Mouse (Mus musculus): ENCODE data around the gene Cldn13. TPM values are rescaled to one million over a fixed set of nuclear protein-coding genes. Genes with fewer than 3 reads are reported as not detected.

Cldn13 gene
- polyA plus RNA-seq, 1 experiment from 2014 or later: 0.31 TPM

- H3K27me3 ChIP-seq (ENCODE audit: control insufficient read depth, insufficient read depth, low read length): no peaks in the 10 kb centered on the region
- no peak overlapping the region for H3K27ac ChIP-seq (replicated peaks in 1 of 2; ENCODE audit: control insufficient read depth in 1 of 2, insufficient read depth in 1 of 2, low read depth in 2 of 2, low read length in 2 of 2)
- ATAC-seq (ENCODE audit: insufficient number of reproducible peaks, insufficient read depth, low FRiP score, low read depth): no peak
- no peaks in the 10 kb centered on the region for H3K36me3 ChIP-seq (ENCODE audit: control insufficient read depth, insufficient read depth, low read length)
- H3K9me3 ChIP-seq (ENCODE audit: control insufficient read depth, low read length): no peaks in the 10 kb centered on the region
- H3K4me3 ChIP-seq (ENCODE audit: control insufficient read depth in 1 of 2, insufficient read depth in 1 of 2, low read depth in 1 of 2, low read length in 2 of 2): no peak overlapping the region
- WGBS: 78% methylated on average over 8 of the region's 8 CpGs
- H3K4me1 ChIP-seq (ENCODE audit: control insufficient read depth in 2 of 2, insufficient read depth in 2 of 2, low read length in 2 of 2): no peaks in the 10 kb centered on the region
- no peak overlapping the region for H3K4me2 ChIP-seq (ENCODE audit: low read length)
- no peak overlapping the region for H3K9ac ChIP-seq (ENCODE audit: low read length)
These were observed 5.8 kb upstream of the Cldn13 start for GRCm38 (mm10) chr5:134921106-134921505.

DNA sequence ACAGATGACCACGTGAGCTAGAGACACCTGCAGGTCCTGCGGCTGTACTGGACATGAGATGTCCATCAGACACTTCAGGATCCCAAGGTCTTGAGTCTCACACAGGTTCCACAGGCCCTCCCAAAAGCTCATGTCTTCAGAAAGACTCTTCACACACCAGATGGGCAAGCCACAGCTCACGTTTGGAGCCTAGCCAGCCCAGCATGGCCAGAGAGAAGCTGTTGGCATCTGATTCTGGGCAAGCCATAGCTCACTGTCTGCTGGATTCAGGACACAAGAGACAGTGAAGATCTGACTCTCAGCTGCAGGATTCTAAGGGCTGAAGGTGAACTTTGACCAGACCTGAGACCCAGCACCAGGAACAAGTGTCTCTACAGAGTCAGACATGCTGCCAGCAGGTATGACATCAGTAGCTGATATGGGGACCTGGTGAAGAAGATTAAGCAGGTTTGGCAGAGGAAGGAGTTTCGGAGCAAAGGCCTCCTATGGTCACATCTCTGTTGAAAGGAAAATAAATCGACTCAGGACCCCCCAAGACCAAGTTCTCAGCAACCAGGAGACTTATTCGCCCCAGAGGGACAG lies 4.9 kb upstream of the Cldn13 start:
- Histone ChIP-seq H3K9ac (ENCODE audit: low read length) (no peak overlapping the region), H3K9me3 (ENCODE audit: control insufficient read depth, low read length) (no peaks in the 10 kb centered on the region), H3K27ac (replicated peaks in 1 of 2; ENCODE audit: control insufficient read depth in 1 of 2, insufficient read depth in 1 of 2, low read depth in 2 of 2, low read length in 2 of 2) (no peak overlapping the region), H3K4me1 (ENCODE audit: control insufficient read depth in 2 of 2, insufficient read depth in 2 of 2, low read length in 2 of 2) (no peaks in the 10 kb centered on the region), H3K4me2 (ENCODE audit: low read length) (no peak overlapping the region), H3K4me3 (ENCODE audit: control insufficient read depth in 1 of 2, insufficient read depth in 1 of 2, low read depth in 1 of 2, low read length in 2 of 2) (no peak overlapping the region), H3K27me3 (ENCODE audit: control insufficient read depth, insufficient read depth, low read length) (no peaks in the 10 kb centered on the region), H3K36me3 (ENCODE audit: control insufficient read depth, insufficient read depth, low read length) (no peaks in the 10 kb centered on the region)
- ATAC-seq (ENCODE audit: insufficient number of reproducible peaks, insufficient read depth, low FRiP score, low read depth): no peak
- 68% methylated on average over 6 of the region's 6 CpGs for WGBS

DNA sequence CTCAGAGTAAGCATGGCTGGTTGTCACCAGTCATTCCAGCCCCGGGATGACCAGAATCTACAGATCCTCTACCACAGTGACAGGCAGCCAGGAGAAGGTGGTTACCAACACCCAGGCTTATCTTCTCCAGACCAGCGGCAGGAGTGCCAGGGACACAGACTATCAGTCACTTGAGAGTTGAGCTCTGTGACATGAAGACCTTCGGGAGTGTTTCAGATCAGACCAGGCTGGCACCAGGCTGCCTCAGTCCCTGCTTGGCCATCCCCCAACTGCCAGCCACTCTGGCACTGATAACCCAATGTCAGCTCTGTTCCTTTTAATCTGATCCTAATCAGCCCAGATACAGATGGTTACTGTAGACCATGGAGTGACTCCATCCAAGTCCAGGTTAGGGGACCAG lies 3.8 kb upstream of the Cldn13 start:
- Histone ChIP-seq H3K27me3 (ENCODE audit: control insufficient read depth, insufficient read depth, low read length) (no peaks in the 10 kb centered on the region), H3K4me1 (ENCODE audit: control insufficient read depth in 2 of 2, insufficient read depth in 2 of 2, low read length in 2 of 2) (no peaks in the 10 kb centered on the region), H3K9me3 (ENCODE audit: control insufficient read depth, low read length) (no peaks in the 10 kb centered on the region), H3K4me2 (ENCODE audit: low read length) (no peak overlapping the region), H3K9ac (ENCODE audit: low read length) (no peak overlapping the region), H3K36me3 (ENCODE audit: control insufficient read depth, insufficient read depth, low read length) (no peaks in the 10 kb centered on the region), H3K4me3 (ENCODE audit: control insufficient read depth in 1 of 2, insufficient read depth in 1 of 2, low read depth in 1 of 2, low read length in 2 of 2) (no peak overlapping the region), H3K27ac (replicated peaks in 1 of 2; ENCODE audit: control insufficient read depth in 1 of 2, insufficient read depth in 1 of 2, low read depth in 2 of 2, low read length in 2 of 2) (no peak overlapping the region)
- ATAC-seq (ENCODE audit: insufficient number of reproducible peaks, insufficient read depth, low FRiP score, low read depth): no peak
- 47% methylated on average over 3 of the region's 3 CpGs for WGBS

DNA sequence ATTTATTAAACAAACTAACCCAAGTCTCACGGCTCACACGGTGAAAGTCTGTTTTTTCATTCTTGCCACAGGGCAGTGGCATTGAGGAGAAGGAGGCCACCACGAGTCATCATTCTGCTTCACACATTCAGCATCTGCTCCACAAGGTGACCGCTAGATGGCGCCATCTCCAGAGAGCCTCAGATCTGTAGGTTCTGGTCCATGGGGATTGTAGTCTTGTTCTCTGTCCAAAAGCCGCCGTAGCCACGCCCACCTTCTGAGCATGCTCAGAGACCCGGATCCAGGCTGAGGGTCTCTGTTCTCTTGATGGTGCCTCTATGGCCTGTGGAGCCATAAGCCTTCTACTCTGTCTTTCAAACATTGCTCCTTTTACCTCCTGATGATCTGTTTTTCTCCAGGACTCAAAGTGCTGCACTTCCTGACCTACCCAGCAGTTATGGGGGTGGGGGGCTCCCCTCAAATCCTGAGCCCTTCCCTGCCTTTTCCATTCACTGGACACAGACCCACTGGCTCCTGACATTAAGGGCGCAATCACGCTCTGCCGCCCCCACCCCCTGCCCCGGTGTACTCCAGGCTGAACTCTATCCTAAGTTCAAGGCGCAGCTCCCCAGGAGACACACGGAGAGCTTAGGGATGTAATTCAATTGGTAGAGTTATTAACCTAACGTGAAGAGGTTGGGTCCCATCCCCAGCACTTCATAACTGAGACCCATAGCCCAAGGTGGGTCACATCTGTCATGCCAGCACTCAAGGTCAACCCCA lies 2.9 kb upstream of the Cldn13 start:
- Histone ChIP-seq H3K9me3 (ENCODE audit: control insufficient read depth, low read length) (no peaks in the 10 kb centered on the region), H3K4me2 (ENCODE audit: low read length) (no peak overlapping the region), H3K4me3 (ENCODE audit: control insufficient read depth in 1 of 2, insufficient read depth in 1 of 2, low read depth in 1 of 2, low read length in 2 of 2) (no peak overlapping the region), H3K27ac (replicated peaks in 1 of 2; ENCODE audit: control insufficient read depth in 1 of 2, insufficient read depth in 1 of 2, low read depth in 2 of 2, low read length in 2 of 2) (no peak overlapping the region), H3K9ac (ENCODE audit: low read length) (no peak overlapping the region), H3K27me3 (ENCODE audit: control insufficient read depth, insufficient read depth, low read length) (no peaks in the 10 kb centered on the region), H3K36me3 (ENCODE audit: control insufficient read depth, insufficient read depth, low read length) (no peaks in the 10 kb centered on the region), H3K4me1 (ENCODE audit: control insufficient read depth in 2 of 2, insufficient read depth in 2 of 2, low read length in 2 of 2) (no peaks in the 10 kb centered on the region)
- ATAC-seq (ENCODE audit: insufficient number of reproducible peaks, insufficient read depth, low FRiP score, low read depth): peak; percentile 51; the same call in 1 of the 2 replicates
- WGBS: 47% methylated on average over 16 of the region's 16 CpGs

GRCm38 (mm10) chr5:134914510-134914909 lies 816 bp downstream of the Cldn13 start:
- H3K9me3 ChIP-seq (ENCODE audit: control insufficient read depth, low read length): no peaks in the 10 kb centered on the region
- H3K27me3 ChIP-seq (ENCODE audit: control insufficient read depth, insufficient read depth, low read length): no peaks in the 10 kb centered on the region
- no peak overlapping the region for H3K27ac ChIP-seq (replicated peaks in 1 of 2; ENCODE audit: control insufficient read depth in 1 of 2, insufficient read depth in 1 of 2, low read depth in 2 of 2, low read length in 2 of 2)
- H3K4me3 ChIP-seq (ENCODE audit: control insufficient read depth in 1 of 2, insufficient read depth in 1 of 2, low read depth in 1 of 2, low read length in 2 of 2): no peak overlapping the region
- no peak overlapping the region for H3K9ac ChIP-seq (ENCODE audit: low read length)
- H3K36me3 ChIP-seq (ENCODE audit: control insufficient read depth, insufficient read depth, low read length): no peaks in the 10 kb centered on the region
- H3K4me2 ChIP-seq (ENCODE audit: low read length): no peak overlapping the region
- no peak for ATAC-seq (ENCODE audit: insufficient number of reproducible peaks, insufficient read depth, low FRiP score, low read depth)
- 70% methylated on average over 8 of the region's 8 CpGs for WGBS
- no peaks in the 10 kb centered on the region for H3K4me1 ChIP-seq (ENCODE audit: control insufficient read depth in 2 of 2, insufficient read depth in 2 of 2, low read length in 2 of 2)

GRCm38 (mm10) chr5:134913753-134914152 lies 1.6 kb downstream of the Cldn13 start:
- no peak for ATAC-seq (ENCODE audit: insufficient number of reproducible peaks, insufficient read depth, low FRiP score, low read depth)

DNA sequence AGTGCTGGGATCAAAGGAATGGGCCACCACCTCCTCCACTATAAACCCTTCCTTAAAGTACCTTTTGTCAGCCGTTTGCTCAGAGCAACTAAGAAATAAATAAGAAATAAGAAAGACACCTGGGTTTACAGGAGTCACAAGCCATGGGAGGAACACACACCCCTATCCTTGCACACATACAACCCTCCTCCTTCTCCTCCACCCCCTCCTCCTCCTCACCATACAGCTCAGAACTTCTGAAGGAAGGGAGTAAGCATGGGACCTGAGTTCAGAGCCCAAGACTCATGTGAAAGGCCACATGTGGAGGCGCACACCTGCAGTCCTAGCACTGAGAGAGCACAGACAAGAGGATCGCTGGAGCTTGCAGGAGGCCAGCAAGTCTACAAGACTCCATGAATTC lies 2.0 kb downstream of the Cldn13 start:
- H3K4me3 ChIP-seq (ENCODE audit: control insufficient read depth in 1 of 2, insufficient read depth in 1 of 2, low read depth in 1 of 2, low read length in 2 of 2): no peak overlapping the region
- 77% methylated on average over 3 of the region's 3 CpGs for WGBS
- H3K36me3 ChIP-seq (ENCODE audit: control insufficient read depth, insufficient read depth, low read length): no peaks in the 10 kb centered on the region
- no peak overlapping the region for H3K27ac ChIP-seq (replicated peaks in 1 of 2; ENCODE audit: control insufficient read depth in 1 of 2, insufficient read depth in 1 of 2, low read depth in 2 of 2, low read length in 2 of 2)
- H3K4me1 ChIP-seq (ENCODE audit: control insufficient read depth in 2 of 2, insufficient read depth in 2 of 2, low read length in 2 of 2): 0 out of 4 replicates have a peak, but pooled peaks cover 0 to 3% of the 10 kb centered on the region in 2 experiments
- no peak for ATAC-seq (ENCODE audit: insufficient number of reproducible peaks, insufficient read depth, low FRiP score, low read depth)
- H3K4me2 ChIP-seq (ENCODE audit: low read length): no peak overlapping the region
- H3K9ac ChIP-seq (ENCODE audit: low read length): no peak overlapping the region
- no peaks in the 10 kb centered on the region for H3K9me3 ChIP-seq (ENCODE audit: control insufficient read depth, low read length)
- no peaks in the 10 kb centered on the region for H3K27me3 ChIP-seq (ENCODE audit: control insufficient read depth, insufficient read depth, low read length)

More at GRCm38 (mm10) chr5:134913753-134914152, 1.6 kb downstream of the Cldn13 start:
- 43% methylated on average over 4 of the region's 4 CpGs for WGBS
- Histone ChIP-seq H3K9ac (ENCODE audit: low read length) (no peak overlapping the region), H3K4me1 (ENCODE audit: control insufficient read depth in 2 of 2, insufficient read depth in 2 of 2, low read length in 2 of 2) (0 out of 4 replicates have a peak, but pooled peaks cover 0 to 2% of the 10 kb centered on the region in 2 experiments), H3K36me3 (ENCODE audit: control insufficient read depth, insufficient read depth, low read length) (no peaks in the 10 kb centered on the region), H3K27ac (replicated peaks in 1 of 2; ENCODE audit: control insufficient read depth in 1 of 2, insufficient read depth in 1 of 2, low read depth in 2 of 2, low read length in 2 of 2) (no peak overlapping the region), H3K9me3 (ENCODE audit: control insufficient read depth, low read length) (no peaks in the 10 kb centered on the region), H3K4me2 (ENCODE audit: low read length) (no peak overlapping the region), H3K4me3 (ENCODE audit: control insufficient read depth in 1 of 2, insufficient read depth in 1 of 2, low read depth in 1 of 2, low read length in 2 of 2) (no peak overlapping the region), H3K27me3 (ENCODE audit: control insufficient read depth, insufficient read depth, low read length) (no peaks in the 10 kb centered on the region)

Measured in heart, embryonic 14.5 days (tissue).